Mouse (Mus musculus): ENCODE data around the gene Itpr1.

DNA sequence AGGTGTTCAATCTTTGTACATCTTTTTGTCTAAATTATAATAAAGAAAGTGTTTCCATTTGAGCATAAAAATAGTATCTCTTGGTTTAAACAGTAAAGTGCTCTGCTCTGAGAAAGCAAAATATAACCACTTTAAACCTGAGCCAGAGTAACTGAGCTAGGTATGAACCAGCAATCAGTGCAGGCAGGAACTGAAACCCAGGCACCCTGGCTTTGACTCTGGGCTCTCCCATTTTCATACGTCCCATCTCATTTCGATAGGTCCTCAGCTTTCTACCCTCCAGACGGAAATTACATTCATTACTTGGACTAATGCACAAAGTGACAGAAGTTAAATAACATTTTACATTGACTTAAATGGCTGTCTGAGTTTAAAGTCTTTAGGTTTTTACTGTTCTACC, 335.5 kb downstream of the Itpr1 start:
- TF ChIP-seq GATA1 (IDR thresholded peaks at IDR 0.05; ENCODE audit: low read length) (no peak), TAL1 (IDR thresholded peaks at IDR 0.05; ENCODE audit: low read length) (no peak)

Data from erythroblast, embryonic 14.5 days (primary cell).